Mouse (Mus musculus) spleen, postnatal 10 days (tissue): ENCODE results near the gene R3hdml.

Experiments
- DNase-seq, 2 experiments: peaks; one replicate each; pipeline ENCODE4 v3.0.0; 2021 to 2022; ENCODE audit warnings: low spot score in 2 of 2

The R3hdml gene

DNA sequence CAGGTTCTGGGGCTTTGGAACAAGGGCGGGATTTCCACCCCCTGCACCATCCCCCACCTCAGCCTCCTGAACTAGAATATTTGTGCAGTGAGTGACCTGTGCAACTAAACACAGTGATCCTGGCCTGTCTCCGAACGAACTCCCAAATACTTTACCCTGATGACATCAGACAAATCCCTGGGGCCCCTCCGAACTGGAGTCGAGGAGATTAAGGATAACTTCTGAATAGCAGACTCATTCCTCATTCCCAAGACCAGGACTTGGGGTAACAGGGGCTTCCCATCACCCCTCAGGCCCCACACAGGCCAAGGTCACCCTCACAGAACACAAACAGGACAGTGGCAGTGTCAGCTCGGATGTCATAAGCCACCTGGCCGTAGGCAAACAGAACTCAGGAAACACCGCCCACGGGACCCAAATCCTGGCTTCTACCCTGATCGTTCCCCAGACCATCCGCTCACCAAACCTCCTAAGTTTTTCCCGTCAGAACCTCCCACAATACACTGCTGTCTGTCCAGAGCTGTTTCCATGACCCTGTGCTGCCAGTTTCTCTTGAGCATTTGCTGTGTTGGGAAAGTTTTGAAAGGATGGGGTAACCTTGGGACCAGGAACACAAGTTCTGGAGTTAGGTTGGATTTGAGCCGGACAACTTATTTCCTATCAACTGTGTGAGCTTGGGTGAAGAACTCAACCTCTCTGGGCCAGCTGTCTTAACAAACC, 47.4 kb downstream of the R3hdml start:
- DNase-seq, result no peak

DNA sequence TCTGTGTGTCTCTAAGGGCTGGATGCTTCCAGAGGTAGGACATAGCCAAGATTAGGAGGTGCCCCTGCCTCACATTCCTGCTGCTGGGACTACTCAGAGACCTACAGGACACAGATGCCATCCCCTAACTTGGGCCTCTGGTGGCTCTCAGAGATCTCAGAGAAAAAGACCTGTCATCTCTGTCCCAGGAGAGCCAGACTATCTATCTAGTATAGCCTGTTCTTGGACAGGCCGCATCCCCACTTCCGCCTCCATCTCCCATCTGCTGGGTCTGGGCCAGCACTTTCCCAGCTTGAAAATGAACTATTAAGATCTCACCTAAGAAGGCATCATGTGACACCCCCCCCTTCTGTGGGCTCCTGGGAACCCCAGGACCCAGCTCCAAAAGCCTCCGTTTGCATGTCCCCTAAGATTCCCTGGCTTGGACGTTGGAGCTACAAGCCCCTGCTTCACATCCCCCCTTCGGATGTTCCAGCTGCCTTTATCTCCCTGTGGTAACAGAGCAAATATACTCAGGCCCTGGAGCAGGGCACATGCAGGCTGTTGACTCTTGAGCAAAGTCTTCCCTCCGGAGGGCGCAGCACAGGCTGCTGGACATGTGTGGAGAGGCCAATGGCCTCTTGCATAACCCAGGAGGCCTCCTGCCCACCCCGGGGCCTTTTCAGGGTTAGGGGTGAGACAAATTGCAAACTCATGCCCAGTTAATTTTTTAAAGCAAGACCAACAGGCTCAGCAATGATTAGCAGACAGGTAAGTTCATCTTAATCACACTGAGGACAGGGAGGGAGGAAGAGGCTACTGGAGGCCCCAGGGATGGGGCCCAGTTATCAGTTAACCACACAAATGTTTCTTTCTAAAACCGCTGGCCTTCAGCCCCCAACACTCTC, 48.4 kb downstream of the R3hdml start:
- no peak for DNase-seq

DNA sequence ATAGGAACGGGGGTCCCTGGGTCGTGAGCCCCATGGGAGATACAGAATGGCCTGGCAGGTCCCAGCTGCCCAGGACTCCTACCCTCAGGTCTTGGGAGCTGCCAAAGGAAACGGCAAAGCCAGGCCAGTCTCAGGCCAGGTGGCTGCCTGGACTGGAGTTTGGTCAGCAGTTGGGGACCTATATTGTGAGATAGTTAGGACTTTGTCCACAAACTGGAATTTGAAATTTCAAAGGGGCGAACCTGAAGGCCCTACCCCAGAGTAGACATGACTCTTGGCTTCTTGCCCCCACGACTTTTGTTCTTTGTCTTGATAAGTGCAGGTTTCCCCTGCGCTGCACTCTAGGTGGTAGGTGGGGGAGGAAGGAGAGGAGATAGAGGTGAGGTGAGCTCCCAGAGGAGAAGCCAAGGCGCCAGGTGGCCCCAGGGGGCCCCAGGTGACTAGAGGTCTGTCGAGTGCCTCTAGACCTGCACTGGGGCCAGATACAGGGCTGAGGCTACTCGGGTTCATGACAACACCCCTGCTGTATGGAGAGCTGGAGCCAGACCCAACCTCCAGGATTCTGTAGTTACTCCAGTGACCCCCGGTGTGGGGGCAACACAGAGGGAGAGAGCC, 49.6 kb downstream of the R3hdml start:
- DNase-seq, result no peak

DNA sequence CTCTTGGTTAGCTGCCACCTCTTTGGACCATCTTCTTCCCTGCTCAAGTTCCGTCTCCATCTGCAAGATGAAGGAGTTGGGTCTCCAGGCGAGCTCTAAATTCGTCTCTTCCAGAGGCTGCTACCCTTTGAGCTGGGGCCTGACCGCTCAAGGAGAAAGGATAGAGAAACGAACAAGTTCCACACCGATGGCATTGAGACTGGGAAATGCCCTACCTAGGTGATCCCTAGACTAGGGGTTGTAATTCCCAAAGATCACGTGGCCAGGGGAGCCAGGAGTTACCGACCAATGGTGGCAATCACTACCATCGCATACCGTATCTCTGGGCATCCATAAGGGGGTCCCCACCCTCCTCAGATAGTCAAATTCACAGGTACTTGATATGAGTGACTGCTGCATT, 50.6 kb downstream of the R3hdml start:
- DNase-seq, result no peak

DNA sequence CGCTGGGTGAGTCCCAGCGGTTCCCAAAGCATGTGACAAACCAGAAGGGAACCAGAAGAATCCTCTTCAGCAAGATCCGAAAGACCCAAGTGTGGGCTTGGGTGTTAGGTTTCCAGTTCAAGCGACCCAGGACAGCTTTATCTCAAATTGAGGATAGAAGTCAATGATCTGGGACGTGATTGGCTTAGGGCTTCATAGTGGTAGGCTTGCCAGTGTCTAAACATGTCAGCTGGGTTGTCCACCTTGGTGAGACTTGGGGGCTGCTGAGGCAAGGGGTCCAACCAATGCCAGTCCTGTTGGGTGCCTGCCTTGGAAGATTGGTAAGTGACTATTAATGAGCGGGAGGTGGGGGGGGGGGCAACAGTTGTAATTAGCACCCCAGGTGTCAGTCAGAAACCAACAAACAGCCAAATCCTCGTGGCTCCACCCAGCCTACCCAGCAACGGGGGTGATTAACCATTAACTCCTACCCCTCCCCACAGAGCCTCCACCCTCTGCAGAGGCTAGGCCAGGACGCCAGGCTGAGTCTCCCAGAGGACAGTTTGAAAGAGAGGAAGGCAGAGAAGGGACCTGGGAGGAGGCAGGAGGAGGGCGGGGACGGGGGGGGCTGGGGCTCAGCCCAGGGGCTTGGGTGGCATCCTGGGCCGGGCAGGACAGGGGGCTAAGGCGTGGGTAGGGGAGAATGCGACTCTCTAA, 54.7 kb downstream of the R3hdml start:
- DNase-seq, result no peak

DNA sequence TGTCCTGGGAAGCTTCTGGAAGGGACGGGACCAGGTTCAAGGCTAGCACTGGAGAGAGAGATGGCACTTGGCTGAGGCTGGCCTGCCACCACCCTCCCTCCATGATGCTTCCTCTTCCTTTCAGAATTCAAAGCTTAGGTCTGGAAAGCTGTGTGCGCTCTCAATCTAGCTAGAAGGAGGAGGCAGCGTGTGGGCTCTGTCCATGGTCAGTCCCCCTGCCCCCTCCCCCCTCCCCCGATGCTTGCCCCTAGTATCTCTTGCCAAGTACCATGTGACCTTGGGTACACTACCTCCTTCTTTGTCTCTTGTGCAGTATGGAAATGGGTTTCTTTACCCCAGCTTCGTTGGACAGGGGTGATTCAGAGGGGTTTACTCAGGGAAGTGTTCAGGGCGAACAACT, 56.7 kb downstream of the R3hdml start:
- DNase-seq, result no peak

DNA sequence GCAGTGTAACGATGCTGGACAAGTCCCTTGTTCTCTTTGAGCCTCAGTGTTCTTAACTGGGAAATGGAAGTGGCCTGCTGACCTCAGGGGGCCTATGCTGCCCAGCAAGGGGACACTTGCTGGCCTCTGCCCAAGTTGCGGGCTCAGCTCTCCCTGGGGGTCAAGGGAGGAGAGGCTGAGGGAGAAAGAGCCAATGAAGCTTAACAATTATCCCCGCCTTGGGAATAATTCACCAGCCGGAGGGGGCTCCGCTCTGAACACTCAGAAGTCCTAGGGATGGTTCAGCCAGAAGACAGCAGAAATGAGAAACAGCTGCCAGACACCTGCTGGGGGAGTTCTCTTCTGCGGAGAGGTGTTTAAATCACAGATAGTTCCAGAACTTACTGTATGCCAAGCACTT, 57.7 kb downstream of the R3hdml start:
- no peak for DNase-seq
